Mouse (Mus musculus): Measurements from ENCODE around the gene Hoxa1. TPM values are rescaled to one million over a fixed set of nuclear protein-coding genes. Genes with fewer than 3 reads are reported as not detected.

Gene Hoxa1
- polyA plus RNA-seq, 1 experiment from 2014 or later, result 1.6 TPM

DNA sequence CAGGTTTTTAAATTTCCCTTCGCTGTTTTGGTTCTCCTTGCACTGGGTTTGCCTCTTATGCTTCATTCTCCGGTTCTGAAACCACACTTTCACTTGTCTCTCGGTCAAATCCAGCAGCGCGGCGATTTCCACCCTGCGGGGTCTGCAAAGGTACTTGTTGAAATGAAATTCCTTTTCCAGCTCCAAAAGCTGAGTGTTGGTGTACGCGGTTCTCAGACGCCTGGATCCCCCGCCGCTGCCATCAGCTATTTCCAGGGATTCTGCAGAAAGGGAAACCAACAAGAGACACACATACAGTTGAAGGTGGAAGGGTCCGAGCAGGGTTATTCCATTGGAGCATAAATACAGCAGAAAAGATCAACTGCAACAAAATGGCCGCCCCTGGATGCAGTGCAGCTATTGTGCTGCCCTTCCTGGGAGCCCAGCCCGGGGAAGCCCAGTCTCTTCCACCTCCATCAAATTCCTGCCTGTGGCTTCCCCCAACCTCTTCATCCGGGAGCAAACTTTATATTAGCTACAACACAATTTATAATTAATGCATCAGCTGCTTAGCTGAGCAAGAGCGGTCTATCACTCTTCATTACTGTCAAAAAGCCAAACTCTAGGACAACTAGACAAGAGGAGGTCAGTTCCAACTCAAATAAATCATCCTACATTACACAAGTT is 5.4 kb upstream of the Hoxa1 start:
- Histone ChIP-seq H3K4me1 (peaks cover 19% of the 10 kb centered on the region), H3K36me3 (no peaks in the 10 kb centered on the region), H3K27ac (replicated peaks) (peak overlapping the region; percentile 79), H3K4me3 (peak overlapping the region; percentile 51), H3K9me3 (no peaks in the 10 kb centered on the region), H3K27me3 (replicated peaks) (peaks cover 99% of the 10 kb centered on the region), H3K4me2 (peak overlapping the region; percentile 59), H3K9ac (peak overlapping the region; percentile 72)
- no peak for ATAC-seq (ENCODE audit: extremely low read depth, insufficient number of reproducible peaks, low FRiP score, low TSS enrichment)
- 7% methylated on average over 17 of the region's 17 CpGs for WGBS

DNA sequence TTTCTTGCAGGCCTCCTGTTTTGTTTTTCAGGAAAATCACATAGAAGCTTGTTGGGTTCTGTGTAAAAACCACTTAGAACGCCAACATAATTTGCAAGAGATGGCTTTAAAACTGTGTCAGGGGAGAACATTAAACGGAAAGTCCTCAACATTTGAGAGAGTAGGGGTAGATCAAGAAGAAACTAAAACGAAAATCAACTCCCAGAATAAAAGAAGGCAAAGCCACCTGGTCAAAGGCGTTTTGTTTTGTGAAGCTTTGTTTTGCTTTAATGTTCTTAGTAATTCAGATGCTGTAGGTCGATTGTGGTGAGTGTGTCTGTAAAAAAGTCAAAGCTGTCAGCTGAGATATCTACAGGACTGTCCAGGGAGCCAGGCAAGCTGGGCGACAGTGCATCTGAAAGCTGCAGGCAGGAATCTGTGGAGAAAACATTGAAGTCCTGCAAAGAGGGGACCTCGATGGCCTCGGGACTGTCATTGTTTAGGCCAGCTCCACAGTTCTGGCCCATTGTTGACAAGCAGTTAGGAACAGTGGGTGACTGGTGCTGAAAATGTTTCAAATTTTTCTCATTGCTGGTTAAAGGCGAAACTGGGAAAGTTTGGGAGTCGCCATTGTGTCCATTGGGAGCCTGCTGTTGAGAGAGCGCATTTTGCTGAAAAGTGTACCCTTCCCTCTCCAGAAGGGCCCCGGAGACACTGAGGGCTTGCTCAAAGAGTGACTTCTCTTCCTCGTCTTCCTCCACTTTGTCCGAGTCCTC is 4.7 kb upstream of the Hoxa1 start:
- Histone ChIP-seq H3K4me3 (peak overlapping the region; percentile 51), H3K9ac (peak overlapping the region; percentile 72), H3K9me3 (no peaks in the 10 kb centered on the region), H3K36me3 (no peaks in the 10 kb centered on the region), H3K27me3 (replicated peaks) (peaks cover 99% of the 10 kb centered on the region), H3K4me1 (peaks cover 24% of the 10 kb centered on the region), H3K27ac (replicated peaks) (peak overlapping the region; percentile 79), H3K4me2 (peak overlapping the region; percentile 59)
- WGBS, result 12% methylated on average over 14 of the region's 14 CpGs
- ATAC-seq (ENCODE audit: extremely low read depth, insufficient number of reproducible peaks, low FRiP score, low TSS enrichment), result no peak

DNA sequence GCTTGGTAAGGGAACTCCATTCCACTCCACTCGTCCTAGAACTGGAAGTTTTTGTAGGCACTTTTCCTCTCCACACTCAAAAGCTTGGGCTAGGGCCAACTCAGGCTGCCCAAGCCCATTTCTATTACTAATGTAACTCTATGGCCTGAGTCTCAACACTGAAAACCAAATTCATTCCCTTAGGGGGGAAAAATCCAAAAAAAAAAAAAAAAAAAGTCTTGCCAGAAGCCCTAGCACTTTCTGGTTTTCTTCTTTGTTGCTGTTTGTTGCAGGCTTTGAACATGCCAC is 3.9 kb upstream of the Hoxa1 start:
- no peak overlapping the region for H3K27ac ChIP-seq (replicated peaks)
- H3K4me3 ChIP-seq, result no peak overlapping the region; the same call in 1 of the 2 replicates
- ATAC-seq (ENCODE audit: extremely low read depth, insufficient number of reproducible peaks, low FRiP score, low TSS enrichment), result no peak
- H3K9me3 ChIP-seq, result no peaks in the 10 kb centered on the region
- H3K4me1 ChIP-seq, result peaks cover 26% of the 10 kb centered on the region
- H3K4me2 ChIP-seq, result peak overlapping the region; percentile 59
- no peaks in the 10 kb centered on the region for H3K36me3 ChIP-seq
- H3K9ac ChIP-seq, result no peak overlapping the region; the same call in 1 of the 2 replicates
- 36% methylated on average over 1 of the region's 1 CpGs for WGBS
- peaks cover 99% of the 10 kb centered on the region for H3K27me3 ChIP-seq (replicated peaks)

DNA sequence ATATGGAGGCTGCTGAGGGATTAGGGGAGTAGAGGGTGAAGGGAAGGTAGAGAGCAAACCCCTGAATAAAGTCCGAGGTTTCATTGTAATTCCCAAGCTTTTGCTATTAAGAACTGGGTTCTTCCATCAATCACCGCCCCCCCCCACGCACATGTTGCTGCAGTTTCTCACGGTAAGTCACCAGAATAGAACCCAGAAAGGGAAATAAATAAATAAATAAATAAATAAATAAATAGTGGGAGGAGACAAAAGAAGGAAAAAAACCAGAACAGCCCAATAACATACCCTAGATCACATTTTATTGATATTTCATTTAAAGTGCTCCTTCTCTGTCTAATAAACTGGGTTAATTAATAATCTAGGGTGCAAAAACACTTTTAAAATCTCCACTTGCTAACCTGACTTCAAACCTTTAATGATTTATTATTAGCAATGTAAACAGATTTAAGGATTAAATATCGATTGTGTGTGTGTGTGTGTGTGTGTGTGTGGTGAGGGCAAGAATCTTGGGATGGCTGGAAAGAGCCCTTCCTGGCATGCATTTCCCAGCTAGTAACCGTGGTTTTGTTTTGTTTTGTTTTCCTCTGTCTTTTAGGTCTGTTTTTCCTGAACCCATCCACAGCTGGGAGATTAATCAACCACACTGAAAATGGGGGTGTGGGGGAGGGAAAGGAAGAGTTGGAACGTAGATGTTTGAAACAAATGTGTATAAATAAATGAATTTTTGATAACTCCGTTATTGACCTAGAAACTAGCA is 3.4 kb upstream of the Hoxa1 start:
- H3K4me1 ChIP-seq, result peaks cover 30% of the 10 kb centered on the region
- no peak overlapping the region; the same call in 1 of the 2 replicates for H3K9ac ChIP-seq
- peak overlapping the region; percentile 73 for H3K4me3 ChIP-seq
- H3K27ac ChIP-seq (replicated peaks), result peak overlapping the region; percentile 84; the same call in 1 of the 2 replicates
- no peaks in the 10 kb centered on the region for H3K36me3 ChIP-seq
- peak overlapping the region; percentile 98 for H3K4me2 ChIP-seq
- 24% methylated on average over 8 of the region's 8 CpGs for WGBS
- H3K27me3 ChIP-seq (replicated peaks), result peaks cover 99% of the 10 kb centered on the region
- no peak for ATAC-seq (ENCODE audit: extremely low read depth, insufficient number of reproducible peaks, low FRiP score, low TSS enrichment)
- H3K9me3 ChIP-seq, result no peaks in the 10 kb centered on the region

DNA sequence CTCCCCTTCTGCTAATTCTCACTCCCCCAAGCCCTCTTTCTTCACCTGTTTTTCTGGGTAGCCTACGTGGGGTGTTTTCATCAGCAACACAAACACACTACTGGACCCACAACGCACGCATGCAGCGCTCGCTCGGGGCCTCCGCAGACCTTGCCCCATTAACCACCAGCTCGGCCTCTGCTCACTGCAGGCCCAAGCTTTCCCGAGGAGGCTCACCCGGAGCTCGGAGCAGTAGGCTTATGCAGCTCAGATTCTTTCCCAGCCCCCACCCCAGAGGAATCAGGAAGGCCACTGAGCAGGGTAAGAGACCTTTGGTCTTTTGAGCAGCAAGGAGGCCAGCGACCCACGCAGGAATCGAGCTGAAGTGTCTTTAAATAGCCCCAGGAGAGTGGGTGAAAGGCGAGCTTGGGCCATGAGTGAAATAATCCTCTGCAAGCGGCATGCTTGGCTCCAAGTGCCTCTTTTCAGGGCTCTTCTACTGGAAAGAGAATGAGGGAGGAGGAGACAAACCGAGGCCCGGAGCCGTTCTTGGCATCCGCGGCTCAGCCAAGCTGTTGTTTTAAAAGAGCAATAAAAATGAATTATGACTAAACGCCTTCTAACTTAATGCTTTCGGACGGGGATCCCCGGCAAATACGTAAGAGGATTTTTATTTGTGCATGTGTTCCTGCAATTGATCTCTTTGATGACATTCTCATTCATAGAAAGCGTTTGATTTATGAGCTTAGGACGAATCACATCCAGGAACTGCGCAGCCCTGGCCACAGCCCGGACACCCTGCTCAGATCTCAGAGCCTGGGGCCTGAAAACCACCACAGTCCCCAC is 2.6 kb upstream of the Hoxa1 start:
- peaks cover 99% of the 10 kb centered on the region for H3K27me3 ChIP-seq (replicated peaks)
- H3K9me3 ChIP-seq, result no peaks in the 10 kb centered on the region
- H3K36me3 ChIP-seq, result no peaks in the 10 kb centered on the region
- peak overlapping the region; percentile 83 for H3K9ac ChIP-seq
- peaks cover 31% of the 10 kb centered on the region for H3K4me1 ChIP-seq
- 8% methylated on average over 30 of the region's 30 CpGs for WGBS
- peak overlapping the region; percentile 73 for H3K4me3 ChIP-seq
- no peak for ATAC-seq (ENCODE audit: extremely low read depth, insufficient number of reproducible peaks, low FRiP score, low TSS enrichment)
- peak overlapping the region; percentile 84 for H3K27ac ChIP-seq (replicated peaks)
- peak overlapping the region; percentile 98 for H3K4me2 ChIP-seq

DNA sequence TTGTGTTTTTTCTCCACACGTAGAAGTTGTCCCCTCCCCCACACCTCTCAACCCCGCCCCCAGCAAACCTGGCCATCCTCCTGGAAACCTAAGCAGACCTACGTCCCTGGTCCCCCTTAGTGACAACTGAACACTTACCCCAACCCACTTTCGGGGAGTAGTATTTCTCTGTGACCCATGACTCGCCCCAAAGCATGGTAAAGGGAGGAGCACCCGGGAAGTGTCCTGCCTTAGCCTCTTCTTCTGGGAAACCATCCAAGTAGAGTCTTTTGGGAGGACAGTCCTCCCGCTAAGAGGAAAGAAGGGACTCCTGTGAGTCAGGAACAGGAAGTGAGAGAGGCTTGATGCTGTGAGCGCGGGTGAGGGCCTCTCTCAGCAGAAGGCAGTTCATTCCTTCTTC is 1.9 kb upstream of the Hoxa1 start:
- no peak for ATAC-seq (ENCODE audit: extremely low read depth, insufficient number of reproducible peaks, low FRiP score, low TSS enrichment)
- peak overlapping the region; percentile 98 for H3K4me2 ChIP-seq
- peak overlapping the region; percentile 84 for H3K27ac ChIP-seq (replicated peaks)
- H3K4me3 ChIP-seq, result peak overlapping the region; percentile 73
- H3K9me3 ChIP-seq, result no peaks in the 10 kb centered on the region
- H3K9ac ChIP-seq, result peak overlapping the region; percentile 83
- no peaks in the 10 kb centered on the region for H3K36me3 ChIP-seq
- peaks cover 99% of the 10 kb centered on the region for H3K27me3 ChIP-seq (replicated peaks)
- H3K4me1 ChIP-seq, result peaks cover 31% of the 10 kb centered on the region
- 10% methylated on average over 9 of the region's 9 CpGs for WGBS

DNA sequence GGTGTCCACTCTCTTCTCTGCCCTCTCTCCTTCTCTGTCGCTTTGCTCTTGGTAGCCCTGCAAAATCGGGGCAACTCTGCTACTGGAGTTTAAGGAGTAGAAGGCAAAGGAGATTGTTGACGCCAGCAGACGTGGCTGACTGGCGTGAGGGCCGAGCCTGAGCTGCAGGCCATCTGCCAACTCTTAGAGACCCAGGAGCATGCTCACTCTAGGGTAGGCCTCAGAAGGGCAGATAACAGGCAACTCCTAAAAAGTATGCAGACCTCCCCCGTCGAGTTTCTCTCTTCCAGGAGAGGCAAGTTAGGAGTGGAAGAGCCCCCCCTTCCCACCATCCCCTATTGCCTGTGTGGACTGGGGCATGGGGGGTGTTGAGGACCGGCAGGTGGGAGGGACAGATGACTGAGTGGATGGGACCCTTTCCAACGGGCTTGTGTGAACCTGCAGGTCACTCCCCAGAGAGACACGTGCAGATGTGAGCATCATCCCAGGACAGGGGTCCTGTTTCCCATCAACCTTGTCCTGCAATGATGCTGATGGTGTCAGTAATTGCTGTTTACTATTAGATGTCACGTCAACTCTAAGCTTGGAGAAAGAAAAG is 1.1 kb upstream of the Hoxa1 start:
- no peak for ATAC-seq (ENCODE audit: extremely low read depth, insufficient number of reproducible peaks, low FRiP score, low TSS enrichment)
- WGBS, result 5% methylated on average over 12 of the region's 12 CpGs

DNA sequence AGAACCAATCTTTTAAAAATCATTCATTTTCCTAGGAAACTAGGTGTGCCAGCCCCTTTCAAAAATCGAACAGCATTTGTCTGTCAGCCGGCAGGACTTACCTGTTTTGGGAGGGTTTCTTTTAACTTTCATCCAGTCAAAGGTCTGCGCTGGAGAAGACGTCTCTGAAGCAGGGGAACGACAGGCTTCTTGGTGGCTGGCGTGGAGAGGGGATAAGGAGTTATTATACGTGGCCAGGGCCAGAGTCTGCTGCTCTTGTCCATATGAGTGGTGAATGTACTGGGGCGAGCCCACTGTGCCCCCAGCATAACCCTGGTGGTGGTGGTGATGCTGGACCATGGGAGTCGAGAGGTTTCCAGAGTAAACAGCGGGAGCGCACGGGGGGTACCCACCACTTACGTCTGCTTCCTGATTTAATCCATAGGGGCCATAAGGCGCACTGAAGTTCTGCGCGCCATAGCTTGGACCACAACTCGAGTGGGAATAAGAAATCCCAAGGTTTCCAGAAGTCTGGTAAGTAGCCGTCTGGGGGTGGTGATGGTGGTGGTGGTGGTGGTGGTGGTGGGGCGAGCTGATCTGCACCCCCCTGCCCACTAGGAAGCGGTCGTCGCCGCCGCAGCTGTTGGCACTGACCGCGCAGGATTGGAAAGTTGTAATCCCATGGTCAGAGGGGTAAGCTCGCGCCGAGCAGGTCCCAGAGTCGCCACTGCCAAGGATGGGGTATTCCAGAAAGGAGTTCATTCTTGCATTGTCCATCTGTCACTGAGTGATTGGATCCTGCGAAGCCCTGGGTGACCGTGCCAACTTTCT is 446 bp downstream of the Hoxa1 start:
- H3K4me1 ChIP-seq, result peaks cover 31% of the 10 kb centered on the region
- H3K27ac ChIP-seq (replicated peaks), result no peak overlapping the region
- no peaks in the 10 kb centered on the region for H3K9me3 ChIP-seq
- peak overlapping the region; percentile 98 for H3K4me2 ChIP-seq
- peaks cover 99% of the 10 kb centered on the region for H3K27me3 ChIP-seq (replicated peaks)
- peak overlapping the region; percentile 83 for H3K9ac ChIP-seq
- H3K4me3 ChIP-seq, result peak overlapping the region; percentile 73
- no peaks in the 10 kb centered on the region for H3K36me3 ChIP-seq
- WGBS, result 1% methylated on average over 32 of the region's 32 CpGs
- ATAC-seq (ENCODE audit: extremely low read depth, insufficient number of reproducible peaks, low FRiP score, low TSS enrichment), result no peak; the same call in 1 of the 2 replicates

More for the DNA sequence above, 1.1 kb upstream of the Hoxa1 start:
- H3K4me3 ChIP-seq, result peak overlapping the region; percentile 73
- peak overlapping the region; percentile 83 for H3K9ac ChIP-seq
- H3K36me3 ChIP-seq, result no peaks in the 10 kb centered on the region
- H3K4me2 ChIP-seq, result peak overlapping the region; percentile 98
- H3K27me3 ChIP-seq (replicated peaks), result peaks cover 99% of the 10 kb centered on the region
- no peaks in the 10 kb centered on the region for H3K9me3 ChIP-seq
- peak overlapping the region; percentile 84 for H3K27ac ChIP-seq (replicated peaks)
- H3K4me1 ChIP-seq, result peaks cover 31% of the 10 kb centered on the region

DNA sequence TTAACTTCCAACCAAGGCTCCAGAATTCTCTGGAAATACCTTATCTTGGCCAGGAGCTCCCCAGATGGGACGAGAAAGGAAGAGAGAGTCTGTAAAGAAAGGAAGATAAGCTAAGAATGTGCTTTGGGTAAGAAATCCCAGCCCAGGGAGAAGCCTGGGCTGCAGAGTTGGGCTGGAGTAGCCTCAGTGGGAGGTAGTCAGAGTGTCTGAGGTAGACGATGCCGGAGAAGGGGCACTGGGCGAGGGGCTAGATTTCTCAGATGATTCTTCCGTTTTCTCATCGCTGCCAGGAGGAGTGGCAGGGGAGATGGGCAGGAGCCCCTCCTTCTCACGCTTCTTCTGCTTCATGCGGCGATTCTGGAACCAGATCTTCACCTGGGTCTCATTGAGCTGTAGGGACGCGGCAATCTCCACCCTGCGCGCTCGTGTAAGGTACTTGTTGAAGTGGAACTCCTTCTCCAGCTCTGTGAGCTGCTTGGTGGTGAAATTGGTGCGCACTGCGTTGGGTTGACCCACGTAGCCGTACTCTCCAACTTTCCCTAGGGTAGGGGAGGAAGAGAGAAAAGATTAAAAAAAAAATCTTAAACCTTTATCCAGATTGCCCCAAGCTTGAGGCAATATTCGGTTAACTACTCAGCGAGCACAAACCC is 1.4 kb downstream of the Hoxa1 start:
- WGBS, result 1% methylated on average over 20 of the region's 20 CpGs
- peaks cover 99% of the 10 kb centered on the region for H3K27me3 ChIP-seq (replicated peaks)
- peak overlapping the region; percentile 98 for H3K4me2 ChIP-seq
- no peaks in the 10 kb centered on the region for H3K36me3 ChIP-seq
- ATAC-seq (ENCODE audit: extremely low read depth, insufficient number of reproducible peaks, low FRiP score, low TSS enrichment), result no peak
- H3K27ac ChIP-seq (replicated peaks), result no peak overlapping the region
- H3K9ac ChIP-seq, result peak overlapping the region; percentile 83; the same call in 1 of the 2 replicates
- peaks cover 31% of the 10 kb centered on the region for H3K4me1 ChIP-seq
- peak overlapping the region; percentile 73 for H3K4me3 ChIP-seq
- H3K9me3 ChIP-seq, result no peaks in the 10 kb centered on the region

Data from heart, embryonic 13.5 days (tissue).